Comparison of ENCODE assay signal across 12 mouse cellular contexts in genomic region chr4:130668541-130668940, GRCm38 (mm10). TPM values are rescaled to one million over a fixed set of nuclear protein-coding genes. Genes with fewer than 3 reads are reported as not detected.
DNase-seq lines count a peak whose midpoint lies in the region; ATAC-seq and TF ChIP-seq lines count a peak whose summit lies in the region.
"Had no signal": no experiment of that assay in that cellular context is flagged by ENCODE, and none has a peak within 500 bp of the region (broad histone marks: within the 10 kb centered on the region; RNA-seq: fewer than 3 reads in every experiment).

No protein-coding gene starts in this region.

- whole genome bisulfite sequencing in heart, embryonic 12.5 days: 14% methylated on average over 2 of the region's 2 CpGs
- WGBS in lung, postnatal 0 days: 25% methylated on average over 2 of the region's 2 CpGs
- 28% methylated on average over 2 of the region's 2 CpGs for WGBS in lung, adult 2 months
- WGBS in liver, embryonic 11.5 days: 25% methylated on average over 2 of the region's 2 CpGs
- 54% methylated on average over 2 of the region's 2 CpGs for WGBS in neural tube, embryonic 14.5 days

- H3K9ac ChIP-seq in heart, embryonic 12.5 days: no peak overlapping the region
- no peak overlapping the region for H3K9ac ChIP-seq in lung, postnatal 0 days (replicated peaks; ENCODE audit: low read depth)
- no peak overlapping the region for H3K9ac ChIP-seq in liver, embryonic 11.5 days (ENCODE audit: low read depth, low read length)
- H3K9ac ChIP-seq in neural tube, embryonic 14.5 days (replicated peaks; ENCODE audit: low read depth, low read length): no peak overlapping the region
- H3K9ac ChIP-seq: forebrain, embryonic 12.5 days had no signal

- peak overlapping the region; percentile 27 for H3K4me2 ChIP-seq in heart, embryonic 12.5 days
- H3K4me2 ChIP-seq in lung, postnatal 0 days (replicated peaks; ENCODE audit: low read depth, low read length): no peak overlapping the region
- peak overlapping the region; percentile 43 for H3K4me2 ChIP-seq in liver, embryonic 11.5 days
- H3K4me2 ChIP-seq in neural tube, embryonic 14.5 days (ENCODE audit: low read depth, low read length): no peak overlapping the region
- H3K4me2 ChIP-seq: forebrain, embryonic 12.5 days had no signal

- TF ChIP-seq POLR2A in lung, adult 2 months (IDR thresholded peaks at IDR 0.05; ENCODE audit: borderline replicate concordance, extremely low read depth, low read depth, low read length): no peak

- H3K36me3 ChIP-seq in heart, embryonic 12.5 days: peaks cover 38% of the 10 kb centered on the region
- H3K36me3 ChIP-seq in lung, postnatal 0 days (ENCODE audit: insufficient read depth, low read length): no peaks in the 10 kb centered on the region
- peaks cover 31% of the 10 kb centered on the region for H3K36me3 ChIP-seq in liver, embryonic 11.5 days (ENCODE audit: control insufficient read depth, insufficient read depth, low read length)
- H3K36me3 ChIP-seq in neural tube, embryonic 14.5 days (ENCODE audit: control insufficient read depth, insufficient read depth, low read length): peaks cover 15% of the 10 kb centered on the region

- ATAC-seq in heart, embryonic 12.5 days (ENCODE audit: insufficient number of reproducible peaks, low FRiP score): no peak
- ATAC-seq in lung, postnatal 0 days: no peak
- no peak for ATAC-seq in liver, embryonic 11.5 days (replicated peaks; ENCODE audit: low FRiP score)
- ATAC-seq in neural tube, embryonic 14.5 days (ENCODE audit: low read depth): no peak
- ATAC-seq: activated CD4-positive, CD25-positive, alpha-beta regulatory T cell, adult 4 months had no signal

- TF ChIP-seq CTCF in lung, postnatal 0 days (IDR thresholded peaks at IDR 0.05): no peak
- TF ChIP-seq CTCF in lung, adult 2 months (IDR thresholded peaks at IDR 0.05; ENCODE audit: insufficient read depth, low read length): no peak

- no peak overlapping the region for H3K4me3 ChIP-seq in heart, embryonic 12.5 days
- no peak overlapping the region for H3K4me3 ChIP-seq in lung, postnatal 0 days (ENCODE audit: low read depth, low read length)
- no peak overlapping the region for H3K4me3 ChIP-seq in lung, adult 2 months (replicated peaks; ENCODE audit: extremely low read depth, low read depth, low read length)
- no peak overlapping the region for H3K4me3 ChIP-seq in liver, embryonic 11.5 days (ENCODE audit: low read depth, low read length)
- 0 out of 2 replicates have a peak overlapping the region, but pooled peaks have one; percentile 4 for H3K4me3 ChIP-seq in neural tube, embryonic 14.5 days (ENCODE audit: low read depth, low read length)
- H3K4me3 ChIP-seq: forebrain, embryonic 12.5 days; layer of hippocampus, adult 2 months had no signal

- intact Hi-C loops in heart, postnatal 10 days (cut with DNase I): no loop called here

- no peak overlapping the region for H3K27ac ChIP-seq in heart, embryonic 12.5 days (ENCODE audit: poor library complexity, severe bottlenecking)
- H3K27ac ChIP-seq in lung, postnatal 0 days (ENCODE audit: low read length): no peak overlapping the region
- no peak overlapping the region for H3K27ac ChIP-seq in liver, embryonic 11.5 days (ENCODE audit: low read depth, low read length)
- H3K27ac ChIP-seq in neural tube, embryonic 14.5 days (ENCODE audit: low read depth, low read length): no peak overlapping the region
- H3K27ac ChIP-seq: layer of hippocampus, adult 2 months had no signal

- peaks cover 44% of the 10 kb centered on the region for H3K4me1 ChIP-seq in heart, embryonic 12.5 days (replicated peaks)
- peaks cover 3% of the 10 kb centered on the region; the same call in 1 of the 2 replicates for H3K4me1 ChIP-seq in lung, postnatal 0 days (ENCODE audit: insufficient read depth, low read depth, low read length)
- H3K4me1 ChIP-seq in lung, adult 2 months (ENCODE audit: control insufficient read depth, insufficient read depth, low read length): peaks cover 25% of the 10 kb centered on the region
- peaks cover 33% of the 10 kb centered on the region for H3K4me1 ChIP-seq in liver, embryonic 11.5 days (replicated peaks; ENCODE audit: control insufficient read depth, insufficient read depth, low read length)
- peaks cover 37% of the 10 kb centered on the region for H3K4me1 ChIP-seq in neural tube, embryonic 14.5 days (ENCODE audit: control insufficient read depth, insufficient read depth, low read length)

- H3K27me3 ChIP-seq in heart, embryonic 12.5 days (replicated peaks): no peaks in the 10 kb centered on the region
- H3K27me3 ChIP-seq in lung, postnatal 0 days (replicated peaks; ENCODE audit: insufficient read depth, low read length): no peaks in the 10 kb centered on the region
- H3K27me3 ChIP-seq in liver, embryonic 11.5 days (replicated peaks; ENCODE audit: control insufficient read depth, insufficient read depth, low read length): no peaks in the 10 kb centered on the region
- H3K27me3 ChIP-seq in neural tube, embryonic 14.5 days (ENCODE audit: control insufficient read depth, insufficient read depth, low read length): no peaks in the 10 kb centered on the region
- H3K27me3 ChIP-seq: forebrain, embryonic 12.5 days had no signal

- no peak for DNase-seq in heart, postnatal 10 days
- peak; percentile 14 for DNase-seq in lung, postnatal 0 days (ENCODE audit: low spot score)
- no peak for DNase-seq in lung, adult 2 months
- DNase-seq in liver, embryonic 11.5 days (ENCODE audit: low spot score): no peak
- DNase-seq in frontal cortex, adult 2 months (ENCODE audit: extremely low spot score in 1 of 2, low spot score in 1 of 2): no peak
- DNase-seq in urinary bladder, postnatal 4 days (ENCODE audit: low spot score in 2 of 2): no peak
- DNase-seq: right cerebral cortex, adult 18-20 months had no signal

- H3K9me3 ChIP-seq in heart, embryonic 12.5 days (replicated peaks): no peaks in the 10 kb centered on the region
- no peaks in the 10 kb centered on the region for H3K9me3 ChIP-seq in lung, postnatal 0 days (ENCODE audit: low read length)
- H3K9me3 ChIP-seq in liver, embryonic 11.5 days (ENCODE audit: control insufficient read depth, low read length): no peaks in the 10 kb centered on the region
- H3K9me3 ChIP-seq in neural tube, embryonic 14.5 days (ENCODE audit: control insufficient read depth, low read length): no peaks in the 10 kb centered on the region
- H3K9me3 ChIP-seq: forebrain, embryonic 12.5 days had no signal

- TF ChIP-seq EP300 in lung, postnatal 0 days (IDR thresholded peaks at IDR 0.05): no peak

RNA-seq across cellular contexts. Expression of gene Pum1, which starts 5.4 kb away (rescaled TPM):
- polyA plus RNA-seq in heart, embryonic 12.5 days (2016; fragmentation: Nextera tagmentation; extraction: Ambion mirVana): 68.7 and 70.2 TPM in 2 replicates
- 10 to 100 TPM; 66.0 to 66.8 TPM for total RNA-seq in heart, postnatal 10 days (2021)
- polyA plus RNA-seq in lung, postnatal 0 days (2015; fragmentation: Nextera tagmentation; extraction: Ambion mirVana): 37.8 and 45.3 TPM in 2 replicates
- 54.7 and 57.0 TPM in 2 replicates for polyA plus RNA-seq in lung, adult 2 months (2012; rRNA removed)
- polyA plus RNA-seq in liver, embryonic 11.5 days (2014; fragmentation: Nextera tagmentation; extraction: Ambion mirVana): 61.4 and 65.0 TPM in 2 replicates
- 94.8 and 99.6 TPM in 2 replicates for polyA plus RNA-seq in neural tube, embryonic 14.5 days (2014; fragmentation: Nextera tagmentation; extraction: Ambion mirVana)
- 58.5 and 62.7 TPM in 2 replicates for polyA plus RNA-seq in frontal cortex, adult 2 months (2012; rRNA removed)

Comparison
In these comparisons a context has a peak if more than half of its experiments do, and no peak if none do; other contexts are left out.
1. H3K4me2 ChIP-seq: peak in heart, embryonic 12.5 days (single experiment) and liver, embryonic 11.5 days (single experiment); none in lung, postnatal 0 days (single experiment) and neural tube, embryonic 14.5 days (single experiment).